Mouse (Mus musculus): ENCODE measurements at regions not wholly inside any gene's neighbourhood (a gene's known extent, or its start where the extent isn't known, plus 50 kb on each side); places are given as distances from the start of the nearest gene placed in this dataset.

- TF ChIP-seq POLR2A (IDR thresholded peaks at IDR 0.05; ENCODE audit: low read depth, low read length) (no peak), CTCF (IDR thresholded peaks at IDR 0.05; ENCODE audit: extremely low read depth, insufficient read depth, insufficient read length, insufficient replicate concordance) (no peak)
Measured at GRCm38 (mm10) chr14:102925769-102926443, 56.5 kb downstream of the Kctd12 start.
